Mouse (Mus musculus) spleen, adult 18-20 months (tissue): Measurements from ENCODE around the gene Nsl1.
A peak's percentile ranks its signal among the peaks of the same experiment; 100 is the strongest.

Source experiments
- DNase-seq, 2 experiments: peaks; one replicate each; pipeline ENCODE4 v3.0.0; 2022; ENCODE audit warnings: mixed read lengths in 2 of 2

The Nsl1 gene

DNA sequence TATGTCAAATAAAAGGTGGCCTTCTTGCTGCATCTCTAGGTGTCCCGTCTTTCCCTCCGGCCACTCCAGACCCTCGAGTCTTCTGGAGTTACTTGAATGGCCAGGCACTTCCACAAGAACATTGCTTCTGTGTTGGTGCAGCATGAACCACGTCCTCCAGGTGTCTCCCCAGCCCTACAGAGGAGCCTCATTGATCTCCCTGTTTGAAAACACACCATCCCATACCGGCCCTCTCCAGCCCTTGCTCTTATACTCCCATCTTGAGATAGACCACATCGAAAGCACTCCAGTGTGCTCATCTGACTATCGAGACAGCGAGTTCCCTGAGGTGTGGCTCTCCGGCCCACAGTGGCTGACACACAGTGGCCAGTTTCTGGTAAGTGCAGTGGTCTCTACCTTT is 32.2 kb downstream of the Nsl1 start:
- DNase-seq = no peak

- no peak for DNase-seq
Observed at GRCm38 (mm10) chr1:191096871-191097681, 34.3 kb downstream of the Nsl1 start.

GRCm38 (mm10) chr1:191097802-191098747 is 35.3 kb downstream of the Nsl1 start, which contains the start of gene Batf3:
Batf3 (plus strand) TSS chr1:191097847.
- peak in 1 of 2 experiments; percentile 41 for DNase-seq

GRCm38 (mm10) chr1:191099114-191099513 is 36.3 kb downstream of the Nsl1 start:
- DNase-seq = no peak

DNA sequence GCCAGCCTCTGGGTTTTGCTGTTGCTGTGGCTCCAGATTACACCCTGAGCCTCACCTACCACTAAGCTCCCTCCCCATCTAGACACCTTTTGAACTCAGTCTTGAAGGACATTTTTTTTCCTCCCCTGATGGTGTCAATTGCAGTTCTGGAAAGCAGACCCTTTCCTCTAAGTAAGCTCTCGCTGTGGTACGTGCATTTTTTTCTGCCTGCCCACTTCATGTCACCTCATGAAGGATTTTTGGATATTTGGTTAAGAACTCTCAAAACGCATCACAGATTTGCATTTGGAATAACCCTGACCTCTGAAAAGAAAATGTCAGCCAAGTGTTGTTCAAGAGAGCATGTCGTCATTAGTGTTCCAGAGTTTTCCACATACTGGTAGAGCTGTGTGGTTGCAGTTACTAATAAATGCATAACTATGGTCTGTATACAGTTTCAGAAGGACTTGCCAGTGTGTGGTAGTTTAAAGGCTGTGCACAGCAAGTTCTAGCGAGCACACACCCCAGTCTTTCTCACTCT is 37.0 kb downstream of the Nsl1 start:
- DNase-seq = no peak

GRCm38 (mm10) chr1:191102730-191103370 is 40.0 kb downstream of the Nsl1 start:
- no peak for DNase-seq

DNA sequence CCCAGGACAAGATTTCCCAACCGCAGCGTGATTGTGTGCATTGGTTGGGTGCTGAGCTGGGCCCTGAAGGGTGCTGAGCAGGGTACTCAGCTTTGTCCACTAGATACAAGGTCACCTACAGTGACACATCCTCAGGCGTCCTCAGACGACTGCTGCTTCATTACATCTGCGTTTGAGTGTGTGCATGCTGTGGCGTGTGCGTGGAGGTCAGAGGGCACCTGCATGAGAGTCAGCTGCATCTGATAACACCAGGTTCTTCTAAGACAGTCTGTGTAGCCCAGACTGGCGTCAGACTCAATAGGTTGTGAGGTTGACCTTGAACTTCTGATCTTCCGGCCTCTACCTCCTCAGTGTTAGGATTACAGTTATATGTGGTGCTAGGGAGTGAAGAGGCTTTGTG is 42.4 kb downstream of the Nsl1 start:
- no peak for DNase-seq

- no peak for DNase-seq
Observed at GRCm38 (mm10) chr1:191107306-191107705, 44.5 kb downstream of the Nsl1 start.

GRCm38 (mm10) chr1:191109907-191110306 is 47.1 kb downstream of the Nsl1 start:
- no peak for DNase-seq

DNA sequence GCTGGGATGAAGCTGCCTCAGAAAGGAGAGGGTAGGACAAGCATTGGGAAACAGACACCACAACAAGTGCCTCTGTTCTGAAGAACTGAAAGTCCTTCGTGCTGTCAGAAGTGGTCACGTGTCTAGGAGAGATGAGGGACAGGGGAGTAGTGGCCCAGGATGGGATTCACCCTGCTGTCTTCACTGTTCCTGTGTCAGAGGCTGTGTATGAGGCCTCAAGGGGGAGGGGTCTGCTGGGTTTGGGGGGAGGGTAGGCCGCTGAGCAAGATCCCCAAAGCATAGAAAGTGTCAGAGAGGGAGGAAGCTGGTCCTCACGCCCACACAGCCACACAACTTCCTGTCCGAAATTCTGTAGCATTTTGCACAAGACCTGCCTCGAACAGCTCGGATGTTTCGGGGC is 48.3 kb downstream of the Nsl1 start:
- peak in 1 of 2 experiments; percentile 38 for DNase-seq

- DNase-seq = peak in 1 of 2 experiments; percentile 22
Observed at GRCm38 (mm10) chr1:191114868-191115267, 52.1 kb downstream of the Nsl1 start.

GRCm38 (mm10) chr1:191115514-191116238 is 52.9 kb downstream of the Nsl1 start:
- no peak for DNase-seq

DNA sequence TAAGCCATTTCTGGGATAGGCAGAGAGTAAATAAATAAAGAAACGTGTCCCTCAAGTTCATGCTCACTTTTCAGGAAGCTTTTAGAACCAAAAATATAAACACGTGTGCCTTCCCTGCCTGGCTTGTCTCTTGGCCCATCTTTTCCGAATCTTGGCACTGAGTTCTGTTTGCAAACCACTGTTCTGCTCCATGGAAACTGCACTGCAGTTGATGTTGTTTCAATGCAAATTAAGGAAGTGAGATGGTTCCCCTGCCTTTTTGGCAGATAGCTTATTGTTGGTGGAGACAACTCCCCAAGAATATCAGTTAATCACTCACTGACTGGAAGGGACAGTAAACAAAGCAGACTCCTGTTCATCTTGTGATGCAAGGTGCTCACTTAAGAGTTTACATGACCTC is 59.9 kb downstream of the Nsl1 start:
- DNase-seq = no peak

- DNase-seq = no peak
Observed at GRCm38 (mm10) chr1:191123696-191124095, 60.9 kb downstream of the Nsl1 start.

GRCm38 (mm10) chr1:191124288-191124687 is 61.5 kb downstream of the Nsl1 start:
- no peak for DNase-seq

GRCm38 (mm10) chr1:191125811-191126638 is 63.2 kb downstream of the Nsl1 start:
- DNase-seq = peak; percentile 57 to 83

DNA sequence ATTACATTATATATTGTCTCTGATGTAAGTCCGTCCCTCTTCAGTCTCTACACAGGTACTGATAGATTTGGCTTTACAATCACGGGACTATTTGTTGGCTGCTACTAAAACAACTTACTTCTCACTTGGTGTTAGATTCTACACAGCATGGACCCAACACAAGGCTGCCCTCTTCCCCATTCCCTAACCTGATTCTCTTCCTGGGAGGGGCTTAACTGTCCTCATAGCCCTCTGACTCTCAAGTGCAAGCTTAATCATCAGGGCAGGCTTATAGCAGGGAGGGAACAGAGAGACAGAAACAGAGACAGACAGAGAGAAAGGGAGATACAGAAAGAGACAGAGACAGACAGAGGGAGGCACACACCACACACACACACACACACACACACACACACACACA is 68.9 kb downstream of the Nsl1 start:
- DNase-seq = no peak

DNA sequence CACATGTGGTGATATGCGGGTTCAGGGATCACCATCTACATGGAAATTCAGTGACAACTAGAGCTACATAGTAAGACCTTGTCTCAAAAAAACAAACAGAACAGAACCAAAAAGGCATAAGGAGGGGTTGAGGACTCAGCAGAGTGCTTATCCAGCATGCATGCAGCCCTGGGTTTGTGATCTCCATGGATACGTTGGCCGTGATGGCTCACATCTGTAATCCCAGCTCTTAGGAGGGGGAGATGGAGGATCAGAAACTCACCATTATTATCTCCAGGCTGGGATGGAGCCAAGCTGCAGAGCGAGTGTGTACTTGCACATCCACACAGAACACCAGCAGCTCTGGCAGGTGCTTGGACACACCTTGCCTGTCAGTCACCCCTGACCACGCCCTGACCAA is 69.4 kb downstream of the Nsl1 start:
- DNase-seq = no peak

- DNase-seq = no peak
Observed at GRCm38 (mm10) chr1:191132934-191133333, 70.1 kb downstream of the Nsl1 start.

GRCm38 (mm10) chr1:191135406-191135805 is 72.6 kb downstream of the Nsl1 start:
- DNase-seq = no peak
